Mouse (Mus musculus): ENCODE results near the gene Prkcq.

Gene Prkcq

GRCm38 (mm10) chr2:11186586-11186985, 14.7 kb downstream of the Prkcq start:
- DNase-seq (ENCODE audit: low spot score in 2 of 2): no peak

- DNase-seq (ENCODE audit: low spot score in 2 of 2): no peak
Observed at GRCm38 (mm10) chr2:11187166-11187565, 15.3 kb downstream of the Prkcq start.

- DNase-seq (ENCODE audit: low spot score in 2 of 2): no peak
Observed at GRCm38 (mm10) chr2:11188279-11188678, 16.4 kb downstream of the Prkcq start.

GRCm38 (mm10) chr2:11189150-11189767, 17.4 kb downstream of the Prkcq start:
- DNase-seq (ENCODE audit: low spot score in 2 of 2): no peak

GRCm38 (mm10) chr2:11192281-11193098, 20.6 kb downstream of the Prkcq start:
- no peak for DNase-seq (ENCODE audit: low spot score in 2 of 2)

- DNase-seq (ENCODE audit: low spot score in 2 of 2): no peak
Observed at GRCm38 (mm10) chr2:11193099-11193618, 21.3 kb downstream of the Prkcq start.

GRCm38 (mm10) chr2:11194732-11195340, 22.9 kb downstream of the Prkcq start:
- no peak for DNase-seq (ENCODE audit: low spot score in 2 of 2)

GRCm38 (mm10) chr2:11196071-11196470, 24.2 kb downstream of the Prkcq start:
- DNase-seq (ENCODE audit: low spot score in 2 of 2): no peak

GRCm38 (mm10) chr2:11196952-11197559, 25.1 kb downstream of the Prkcq start:
- DNase-seq (ENCODE audit: low spot score in 2 of 2): no peak

GRCm38 (mm10) chr2:11199624-11200023, 27.7 kb downstream of the Prkcq start:
- no peak for DNase-seq (ENCODE audit: low spot score in 2 of 2)

- DNase-seq (ENCODE audit: low spot score in 2 of 2): no peak
Observed at GRCm38 (mm10) chr2:11202841-11203240, 30.9 kb downstream of the Prkcq start.

GRCm38 (mm10) chr2:11203261-11203660, 31.4 kb downstream of the Prkcq start:
- no peak for DNase-seq (ENCODE audit: low spot score in 2 of 2)

- DNase-seq (ENCODE audit: low spot score in 2 of 2): no peak
Observed at GRCm38 (mm10) chr2:11204232-11204631, 32.3 kb downstream of the Prkcq start.

- DNase-seq (ENCODE audit: low spot score in 2 of 2): no peak
Observed at GRCm38 (mm10) chr2:11204961-11205360, 33.1 kb downstream of the Prkcq start.

GRCm38 (mm10) chr2:11205720-11206119, 33.8 kb downstream of the Prkcq start:
- no peak for DNase-seq (ENCODE audit: low spot score in 2 of 2)

GRCm38 (mm10) chr2:11208263-11208662, 36.4 kb downstream of the Prkcq start:
- no peak for DNase-seq (ENCODE audit: low spot score in 2 of 2)

GRCm38 (mm10) chr2:11209335-11209734, 37.4 kb downstream of the Prkcq start:
- DNase-seq (ENCODE audit: low spot score in 2 of 2): no peak

GRCm38 (mm10) chr2:11210241-11210916, 38.5 kb downstream of the Prkcq start:
- DNase-seq (ENCODE audit: low spot score in 2 of 2): no peak

- no peak for DNase-seq (ENCODE audit: low spot score in 2 of 2)
Observed at GRCm38 (mm10) chr2:11211961-11212562, 40.2 kb downstream of the Prkcq start.

- no peak for DNase-seq (ENCODE audit: low spot score in 2 of 2)
Observed at GRCm38 (mm10) chr2:11216421-11216820, 44.5 kb downstream of the Prkcq start.

GRCm38 (mm10) chr2:11216847-11217246, 44.9 kb downstream of the Prkcq start:
- no peak for DNase-seq (ENCODE audit: low spot score in 2 of 2)

All from frontal cortex, postnatal 10 days (tissue).